Mouse (Mus musculus) left cerebral cortex, adult 11 months (tissue): Measurements from ENCODE around the gene Avil.
"Not testable (repeated sequence)": the region's sequence is repeated elsewhere in the genome, so short reads cannot be mapped to it uniquely, and the experiment has no call there.

Source experiments
- DNase-seq: peaks from one replicate; pipeline ENCODE4 v3.0.0; 2022; ENCODE audit warnings: low spot score

Avil gene

DNA sequence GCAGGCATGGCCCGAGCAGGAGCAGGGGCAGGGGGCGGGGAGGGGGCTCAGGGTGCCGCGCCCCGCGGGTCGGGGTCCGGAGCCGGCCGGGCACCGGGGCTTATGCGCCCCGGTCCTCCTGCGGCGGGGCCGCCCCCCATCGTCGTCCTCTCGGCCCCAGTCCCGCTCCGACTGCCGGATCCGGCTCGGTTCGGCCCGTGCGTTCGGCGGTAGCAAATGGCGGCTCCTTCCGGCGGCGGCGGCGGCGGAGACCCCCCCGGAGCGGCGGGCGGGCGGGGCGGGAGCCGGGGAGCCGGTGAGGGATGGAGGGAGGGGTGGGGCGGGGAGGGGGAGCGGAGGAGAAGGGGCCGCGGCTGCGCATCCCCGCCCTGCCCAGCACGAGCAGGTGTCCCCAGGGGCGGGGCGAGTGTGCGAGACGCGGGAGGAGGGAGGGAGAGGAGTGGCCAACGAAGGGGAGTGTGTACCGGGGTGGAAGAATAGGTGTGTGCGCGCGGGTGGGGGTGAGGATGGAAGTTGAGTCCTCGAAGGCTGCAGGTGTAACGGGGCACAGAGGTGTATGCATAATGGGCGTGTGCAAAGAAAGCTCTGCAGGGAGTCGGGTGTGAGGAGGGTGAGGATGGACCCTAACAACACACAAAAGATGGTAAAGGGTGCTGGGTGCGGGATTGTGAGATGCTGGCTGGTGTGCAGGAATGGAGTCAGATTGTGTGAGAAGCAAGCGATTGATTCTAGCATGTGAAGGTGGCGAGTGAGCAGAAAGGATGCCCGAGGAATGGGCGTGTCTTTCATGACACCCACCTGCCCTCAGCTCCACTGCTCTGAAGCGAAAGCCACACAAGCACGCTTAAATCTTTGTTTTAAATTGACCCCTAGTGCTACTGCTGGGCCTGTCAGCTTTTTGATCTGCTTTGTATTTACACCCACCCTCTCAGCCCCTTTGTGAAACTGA is 59.7 kb downstream of the Avil start, which contains the start of gene March9:
TSS of gene March9 (minus strand) at position 217 of the 949 bp plus-strand sequence.
- no peak for DNase-seq

DNA sequence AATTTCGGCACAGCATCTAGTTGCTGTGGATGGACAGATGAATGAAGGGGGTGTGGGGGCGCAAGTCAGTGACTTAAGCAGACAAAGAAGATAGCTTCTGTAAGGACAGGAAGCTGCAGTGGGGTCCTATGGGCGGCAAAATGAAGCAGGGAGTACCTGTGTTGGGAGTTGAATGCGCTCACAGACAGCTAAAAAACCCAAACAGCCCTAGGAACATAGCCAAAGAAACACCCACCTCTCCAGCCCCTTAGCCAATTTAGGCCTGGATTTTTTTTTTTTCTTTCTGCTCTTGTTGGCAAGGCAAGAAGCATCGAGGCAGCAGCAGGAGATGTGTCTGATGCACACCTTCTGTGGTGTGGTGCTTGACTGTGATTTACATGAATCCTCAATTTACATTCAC is 60.6 kb downstream of the Avil start:
- no peak for DNase-seq

DNA sequence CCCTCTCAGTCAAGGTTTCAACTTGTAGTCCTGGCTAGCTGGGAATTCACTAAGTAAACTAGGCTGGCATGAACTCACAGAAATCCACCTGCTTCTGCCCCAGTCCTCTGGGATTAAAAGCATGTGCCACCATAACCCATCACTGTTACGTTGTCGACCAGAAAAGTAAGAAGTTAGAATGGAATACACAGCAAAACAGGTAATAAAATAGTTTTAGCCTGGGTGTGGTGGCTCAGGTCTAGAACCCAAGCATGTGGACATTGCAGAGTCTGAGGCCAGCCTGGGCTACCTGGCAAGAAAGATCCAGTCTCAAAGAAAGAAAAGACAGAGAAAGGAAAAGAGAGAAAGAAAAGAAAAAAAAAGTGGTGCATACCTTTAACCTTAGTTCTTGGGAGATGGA is 61.0 kb downstream of the Avil start:
- DNase-seq = no peak

DNA sequence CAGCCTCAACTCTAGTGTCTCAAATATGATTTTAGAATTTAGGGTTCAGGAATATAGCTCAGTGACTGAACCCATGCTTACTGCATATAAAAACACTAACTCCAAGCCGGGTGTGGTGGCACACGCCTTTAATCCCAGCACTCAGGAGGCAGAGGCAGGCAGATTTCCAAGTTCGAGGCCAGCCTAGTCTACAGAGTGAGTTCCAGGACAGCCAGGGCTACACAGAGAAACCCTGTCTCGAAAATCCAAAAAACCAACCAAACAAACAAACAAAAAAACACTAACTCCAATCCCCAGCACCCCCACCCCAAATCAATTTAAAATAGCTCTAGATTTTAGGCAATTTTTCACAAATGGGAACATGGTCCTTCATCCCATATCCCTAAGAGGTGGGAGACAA is 61.6 kb downstream of the Avil start:
- DNase-seq = not testable (repeated sequence)

DNA sequence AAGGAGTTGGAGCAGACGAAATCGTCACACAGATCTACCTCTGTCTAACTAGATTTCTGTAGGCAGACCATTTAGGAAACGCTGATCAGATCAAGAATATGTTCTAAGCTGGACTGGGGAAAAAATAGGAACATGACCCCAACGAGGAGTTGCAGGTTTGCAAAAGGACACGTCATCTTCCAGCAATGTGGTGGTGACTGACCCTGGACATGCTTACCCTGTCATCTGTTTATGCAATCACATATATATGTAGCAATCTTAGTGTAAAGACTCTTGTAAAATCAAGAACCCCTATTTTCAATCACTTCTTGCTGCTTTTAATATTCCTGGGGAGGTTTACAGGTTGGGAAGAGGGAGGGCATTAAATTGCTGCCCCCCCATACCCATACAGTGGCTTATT is 62.0 kb downstream of the Avil start:
- DNase-seq = no peak

DNA sequence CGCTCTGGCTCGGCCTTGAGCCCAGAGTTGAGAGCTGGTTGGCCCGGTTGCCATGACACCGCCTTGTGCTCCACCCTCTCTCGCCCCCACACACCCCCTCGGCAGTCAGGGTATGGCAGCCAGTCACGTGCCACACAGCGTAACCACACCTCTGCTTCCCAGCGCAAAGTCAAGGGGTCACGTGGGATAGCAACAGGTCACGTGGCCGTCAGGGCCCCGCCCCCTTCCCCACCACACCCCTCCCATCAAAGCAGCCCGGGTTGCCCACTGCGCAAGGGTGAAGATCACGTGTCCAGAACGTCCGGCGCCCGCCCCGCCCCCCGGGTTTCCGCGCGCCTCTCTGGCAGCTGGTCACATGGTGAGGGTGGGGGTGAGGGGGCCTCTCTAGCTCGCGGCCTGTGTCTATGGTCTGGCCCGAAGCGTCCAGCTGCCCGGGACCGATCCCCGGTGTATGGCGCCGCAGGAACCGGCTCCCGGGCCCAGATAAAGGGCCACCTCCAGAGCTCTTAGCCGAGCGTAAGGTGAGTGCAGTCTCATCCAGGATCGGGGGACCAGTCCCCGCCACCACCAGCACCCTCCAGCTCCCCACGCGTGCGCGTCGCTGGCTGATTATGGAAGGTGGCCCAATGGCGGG is 62.8 kb downstream of the Avil start, which contains the start of gene Cdk4:
TSS of gene Cdk4 (plus strand) at position 296 of the 634 bp plus-strand sequence.
- peak; percentile 97 for DNase-seq

DNA sequence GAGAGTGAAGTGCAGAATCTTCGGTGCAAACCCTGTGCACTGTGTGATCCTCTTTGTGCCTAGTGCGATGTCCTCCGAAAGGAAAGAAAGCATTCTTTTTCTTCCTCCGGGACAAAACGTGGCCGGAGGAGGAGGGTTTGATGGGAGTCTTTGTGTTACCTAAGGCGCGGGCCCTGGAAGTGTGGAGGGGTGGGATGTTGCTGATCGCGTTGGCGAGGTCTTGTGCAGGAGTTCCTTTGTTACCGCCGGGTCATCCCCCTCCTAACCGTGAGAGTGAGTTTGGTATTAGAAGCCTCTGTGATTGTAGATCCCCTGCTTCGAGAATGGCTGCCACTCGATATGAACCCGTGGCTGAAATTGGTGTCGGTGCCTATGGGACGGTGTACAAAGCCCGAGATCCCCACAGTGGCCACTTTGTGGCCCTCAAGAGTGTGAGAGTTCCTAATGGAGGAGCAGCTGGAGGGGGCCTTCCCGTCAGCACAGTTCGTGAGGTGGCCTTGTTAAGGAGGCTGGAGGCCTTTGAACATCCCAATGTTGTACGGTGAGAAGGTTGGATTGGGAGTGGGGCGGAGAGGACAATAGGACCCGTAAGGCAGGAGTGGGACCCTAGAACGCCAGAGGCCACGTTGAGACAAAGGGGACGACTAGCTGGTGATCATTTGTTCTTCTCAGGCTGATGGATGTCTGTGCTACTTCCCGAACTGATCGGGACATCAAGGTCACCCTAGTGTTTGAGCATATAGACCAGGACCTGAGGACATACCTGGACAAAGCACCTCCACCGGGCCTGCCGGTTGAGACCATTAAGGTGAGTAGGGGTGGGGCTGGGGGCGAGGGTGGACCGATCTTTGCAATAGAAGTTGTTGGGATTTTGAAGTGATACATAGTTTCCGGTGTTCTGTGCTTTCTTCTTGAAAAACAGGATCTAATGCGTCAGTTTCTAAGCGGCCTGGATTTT is 63.7 kb downstream of the Avil start:
- no peak for DNase-seq

DNA sequence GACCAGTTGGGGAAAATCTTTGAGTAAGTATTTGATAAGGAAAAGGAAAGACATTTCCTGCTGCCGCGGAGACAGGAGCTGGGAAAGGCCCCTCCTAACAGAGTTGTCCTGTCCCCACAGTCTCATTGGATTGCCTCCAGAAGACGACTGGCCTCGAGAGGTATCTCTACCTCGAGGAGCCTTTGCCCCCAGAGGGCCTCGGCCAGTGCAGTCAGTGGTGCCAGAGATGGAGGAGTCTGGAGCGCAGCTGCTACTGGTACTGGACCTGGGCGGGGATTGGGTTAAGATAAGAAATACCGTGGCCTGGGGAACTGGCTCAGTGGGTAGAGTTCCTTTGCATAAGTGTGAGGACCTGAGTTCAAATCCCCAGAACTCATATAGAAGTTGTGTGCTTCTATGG is 65.5 kb downstream of the Avil start:
- no peak for DNase-seq

DNA sequence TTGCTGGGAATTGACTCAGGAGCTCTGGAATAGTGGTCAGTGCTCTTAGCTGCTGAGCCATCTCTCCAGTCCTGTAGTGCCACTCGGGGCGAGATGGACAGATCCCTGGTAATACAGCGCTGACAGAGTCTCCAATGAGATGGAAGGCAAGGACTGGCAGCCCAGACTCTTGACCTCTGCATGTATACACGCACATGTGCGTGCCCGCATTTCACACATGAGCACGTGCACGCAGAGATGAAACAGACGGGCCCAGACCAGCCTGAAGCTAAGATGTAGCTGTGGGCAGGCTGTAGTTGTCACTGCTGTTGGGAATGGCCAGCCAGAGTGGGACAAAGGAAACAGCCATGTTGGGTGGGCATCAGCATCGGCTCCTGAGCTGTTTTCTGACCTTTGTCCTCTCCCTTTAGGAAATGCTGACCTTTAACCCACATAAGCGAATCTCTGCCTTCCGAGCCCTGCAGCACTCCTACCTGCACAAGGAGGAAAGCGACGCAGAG is 66.1 kb downstream of the Avil start:
- DNase-seq = no peak

DNA sequence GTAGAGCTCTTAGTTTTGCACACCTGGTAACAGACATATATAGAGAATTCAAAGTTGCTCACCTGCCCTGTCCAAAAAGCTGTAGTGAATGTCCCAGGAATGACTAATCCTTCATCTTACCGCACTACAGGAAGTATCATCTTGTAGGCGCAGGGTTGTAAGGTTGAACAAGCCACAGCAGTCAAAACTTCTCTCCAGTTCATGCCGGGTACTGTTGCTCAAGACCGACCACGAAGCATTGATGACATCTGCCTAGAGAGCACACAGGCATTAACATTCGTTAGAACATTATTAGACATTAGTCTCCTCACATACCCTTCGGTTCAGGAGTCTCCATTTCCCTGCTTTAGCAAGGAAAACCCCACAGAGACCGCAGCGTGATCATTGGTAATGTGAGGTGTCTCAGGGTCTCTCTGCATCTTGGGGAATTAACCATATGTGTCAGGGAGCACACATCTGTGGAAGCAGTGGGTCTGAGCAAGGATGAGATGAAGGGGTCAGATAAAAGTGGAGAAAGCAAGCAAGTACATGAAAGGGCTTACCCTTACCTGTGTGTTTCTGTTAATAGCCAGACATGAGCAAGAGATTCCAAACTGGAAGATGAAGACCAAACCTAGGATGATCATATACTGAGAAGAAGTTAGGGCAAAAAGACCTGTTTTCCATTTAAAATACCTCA is 68.0 kb downstream of the Avil start:
- DNase-seq = no peak

DNA sequence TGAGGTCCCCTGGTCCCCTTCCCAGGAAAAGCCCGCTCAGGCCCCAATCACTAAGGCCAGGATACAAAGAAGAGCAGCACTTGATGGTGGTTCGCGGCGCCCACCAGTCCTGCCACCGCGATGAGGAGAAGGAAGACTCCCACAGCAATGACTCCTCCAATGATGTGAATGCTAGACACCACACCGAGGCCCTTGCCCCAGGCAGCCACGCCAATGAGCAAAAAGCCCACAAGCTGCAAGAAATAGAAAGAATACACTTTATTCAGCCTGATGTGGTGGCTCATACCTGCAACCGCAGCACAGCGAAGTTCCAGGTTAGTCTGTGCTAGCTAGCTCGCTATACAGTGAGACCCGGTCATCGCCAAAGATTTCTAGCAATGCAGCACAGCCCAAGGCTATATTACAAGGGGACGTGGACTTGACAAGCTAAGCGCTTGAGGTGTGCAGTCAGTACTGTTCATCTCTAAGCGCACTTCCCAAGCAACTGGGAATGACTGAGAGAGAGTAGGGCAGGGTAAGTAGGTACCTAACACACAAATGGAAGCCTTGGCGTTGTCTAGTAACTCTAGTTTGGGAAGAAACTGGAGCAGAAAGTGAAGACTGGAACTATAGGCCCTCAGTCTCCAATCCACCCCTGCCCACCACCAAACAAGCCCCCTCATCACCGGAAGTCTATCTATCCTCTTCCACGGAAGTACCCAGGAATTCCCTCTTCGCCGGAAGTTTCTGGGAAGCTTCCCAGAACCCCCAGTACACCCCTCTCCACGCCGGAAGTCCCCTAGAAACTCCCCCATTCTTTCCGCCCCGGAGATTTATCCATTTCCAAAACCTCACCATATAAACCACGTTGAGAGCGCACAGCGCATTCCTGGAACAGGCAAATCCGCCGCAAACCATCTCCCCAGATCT is 69.0 kb downstream of the Avil start:
- no peak for DNase-seq
